Mouse (Mus musculus) hindbrain, postnatal 0 days (tissue): ENCODE results near the gene Pbxip1. TPM values are rescaled to one million over a fixed set of nuclear protein-coding genes. Genes with fewer than 3 reads are reported as not detected.
A peak's percentile ranks its signal among the peaks of the same experiment; 100 is the strongest.
"Not testable (repeated sequence)": the region's sequence is repeated elsewhere in the genome, so short reads cannot be mapped to it uniquely, and the experiment has no call there.

Experiments used
- ATAC-seq: fragments of 200-750 bp; cut with Nextera tagmentation; 2 replicates; pipeline ENCODE4 v1.8.0; 2017; ENCODE audit warnings: mild to moderate bottlenecking, moderate TSS enrichment, moderate library complexity
- DNase-seq: peaks from one replicate; pipeline ENCODE4 v3.0.0-alpha.2; 2015; ENCODE audit warnings: low spot score
- H3K27ac ChIP-seq: fragments of 300-500 bp; sonication (generic); 2 replicates; pipeline ENCODE4 v1.5.1; 2014; ENCODE audit warnings: mild to moderate bottlenecking
- H3K27me3 ChIP-seq: fragments of 300-500 bp; sonication (generic); 2 replicates; pipeline ENCODE4 v1.6.1; 2014; ENCODE audit warnings: low read length, mixed read lengths; ENCODE audit not compliant: insufficient read depth
- H3K36me3 ChIP-seq: fragments of 300-500 bp; sonication (generic); 2 replicates; pipeline ENCODE4 v1.6.1; 2014; ENCODE audit warnings: low read length, mixed read lengths; ENCODE audit not compliant: insufficient read depth
- H3K4me1 ChIP-seq: fragments of 300-500 bp; sonication (generic); 2 replicates; pipeline ENCODE4 v1.6.1; 2014; ENCODE audit warnings: antibody characterized with exemption, low read length, mixed read lengths; ENCODE audit not compliant: insufficient read depth
- H3K4me2 ChIP-seq: fragments of 300-500 bp; sonication (generic); 2 replicates; pipeline ENCODE4 v1.6.1; 2014; ENCODE audit warnings: low read depth, mild to moderate bottlenecking, low read length, moderate library complexity, mixed read lengths
- H3K4me3 ChIP-seq: fragments of 300-500 bp; sonication (generic); 2 replicates; pipeline ENCODE4 v1.5.1; 2014; ENCODE audit warnings: low read length
- H3K9ac ChIP-seq: fragments of 300-500 bp; sonication (generic); replicated peaks from 2 replicates; pipeline ENCODE4 v1.6.1; 2014; ENCODE audit warnings: mild to moderate bottlenecking, low read length, moderate library complexity, mixed read lengths
- H3K9me3 ChIP-seq: fragments of 300-500 bp; sonication (generic); 2 replicates; pipeline ENCODE4 v1.6.1; 2016; ENCODE audit warnings: low read length, mixed read lengths
- CTCF ChIP-seq: IDR thresholded peaks from 2 replicates; pipeline ENCODE4 v1.5.1; 2016; ENCODE audit warnings: antibody characterized with exemption, control low read depth, low read depth
- WGBS: fragments of 180-500 bp; shearing (Covaris S2); extraction: QIAGEN DNeasy Blood & Tissue Kit; methylation state at CpG from one replicate; pipeline ENCODE4 v1.1.7; 2014; 5-methylcytosine and 5-hydroxymethylcytosine counted together
- polyA plus RNA-seq: library from polyadenylated mRNA; unstranded; fragments of >200 nt; fragmentation: Nextera tagmentation; extraction: Ambion mirVana; gene quantifications from 2 replicates; pipeline ENCODE4 v1.2.1, GENCODE M21; 2015
- total RNA-seq: library from RNA; depleted of rRNA; stranded (reverse); fragments of >200 nt; gene quantifications from 2 replicates; pipeline ENCODE4 v1.2.3, GENCODE M21; 2014

Pbxip1 gene
- total and polyA plus RNA-seq, 2 experiments from 2014 or later, result 22.5 to 28.5 TPM

GRCm38 (mm10) chr3:89421810-89422473 lies 14.6 kb upstream of the Pbxip1 start:
- H3K27ac ChIP-seq, result peak overlapping the region; percentile 54; the same call in 1 of the 2 replicates
- peak overlapping the region; percentile 54 for H3K9ac ChIP-seq
- 0 out of 2 replicates have a peak, but pooled peaks cover 3% of the 10 kb centered on the region for H3K36me3 ChIP-seq
- ATAC-seq (no peak), DNase-seq (peak; percentile 40)
- H3K4me2 ChIP-seq, result peak overlapping the region; percentile 65
- no peaks in the 10 kb centered on the region for H3K9me3 ChIP-seq
- 6% methylated on average over 21 of the region's 22 CpGs for WGBS
- peak overlapping the region; percentile 38 for H3K4me3 ChIP-seq
- TF ChIP-seq CTCF, result no peak
- H3K27me3 ChIP-seq, result no peaks in the 10 kb centered on the region
- H3K4me1 ChIP-seq, result peaks cover 14% of the 10 kb centered on the region

GRCm38 (mm10) chr3:89422556-89423205 lies 13.8 kb upstream of the Pbxip1 start:
- peak overlapping the region; percentile 38 for H3K4me3 ChIP-seq
- TF ChIP-seq CTCF, result no peak
- ATAC-seq (no peak), DNase-seq (no peak)
- no peak overlapping the region for H3K9ac ChIP-seq
- WGBS, result 72% methylated on average over 6 of the region's 6 CpGs
- no peaks in the 10 kb centered on the region for H3K27me3 ChIP-seq
- H3K9me3 ChIP-seq, result no peaks in the 10 kb centered on the region
- H3K36me3 ChIP-seq, result 0 out of 2 replicates have a peak, but pooled peaks cover 8% of the 10 kb centered on the region
- H3K27ac ChIP-seq, result no peak overlapping the region
- peak overlapping the region; percentile 65 for H3K4me2 ChIP-seq
- H3K4me1 ChIP-seq, result peaks cover 7% of the 10 kb centered on the region

- no peak overlapping the region for H3K9ac ChIP-seq
- H3K4me2 ChIP-seq, result no peak overlapping the region
- H3K9me3 ChIP-seq, result no peaks in the 10 kb centered on the region
- no peak for TF ChIP-seq CTCF
- 0 out of 2 replicates have a peak, but pooled peaks cover 8% of the 10 kb centered on the region for H3K36me3 ChIP-seq
- ATAC-seq (no peak), DNase-seq (no peak)
- H3K4me3 ChIP-seq, result no peak overlapping the region
- H3K27me3 ChIP-seq, result no peaks in the 10 kb centered on the region
- no peak overlapping the region for H3K27ac ChIP-seq
- 97% methylated on average over 5 of the region's 5 CpGs for WGBS
- H3K4me1 ChIP-seq, result peaks cover 7% of the 10 kb centered on the region
Observed at GRCm38 (mm10) chr3:89424416-89425140, 11.9 kb upstream of the Pbxip1 start.

DNA sequence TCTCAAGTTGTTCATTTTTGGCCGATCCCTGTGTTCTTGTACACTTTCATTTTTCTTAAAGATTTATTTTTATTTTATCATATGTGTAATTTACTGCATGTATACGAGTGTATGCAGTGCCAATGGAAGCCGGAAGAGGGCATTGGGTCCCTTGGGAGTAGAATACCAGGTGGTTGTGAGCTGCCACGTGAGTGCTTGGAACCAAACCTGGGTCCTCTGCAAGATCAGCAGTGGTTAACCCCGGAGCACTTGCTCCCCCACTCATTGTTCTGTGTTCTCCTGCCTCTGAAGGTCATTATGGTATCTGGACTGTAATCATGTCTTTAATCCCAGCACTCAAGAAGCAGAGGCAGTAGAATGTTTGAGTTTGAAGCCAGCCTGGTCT lies 11.4 kb upstream of the Pbxip1 start:
- DNase-seq (no peak), ATAC-seq (no peak)
- Histone ChIP-seq H3K4me2 (no peak overlapping the region), H3K4me1 (peaks cover 7% of the 10 kb centered on the region), H3K4me3 (no peak overlapping the region), H3K9me3 (no peaks in the 10 kb centered on the region), H3K9ac (no peak overlapping the region), H3K27me3 (no peaks in the 10 kb centered on the region), H3K27ac (no peak overlapping the region), H3K36me3 (0 out of 2 replicates have a peak, but pooled peaks cover 8% of the 10 kb centered on the region)
- 89% methylated on average over 5 of the region's 5 CpGs for WGBS
- TF ChIP-seq CTCF, result no peak

GRCm38 (mm10) chr3:89425876-89426275 lies 10.6 kb upstream of the Pbxip1 start:
- Histone ChIP-seq H3K4me2 (no peak overlapping the region), H3K27ac (no peak overlapping the region), H3K9ac (no peak overlapping the region), H3K9me3 (no peaks in the 10 kb centered on the region), H3K36me3 (0 out of 2 replicates have a peak, but pooled peaks cover 8% of the 10 kb centered on the region), H3K4me3 (no peak overlapping the region), H3K4me1 (peaks cover 8% of the 10 kb centered on the region), H3K27me3 (no peaks in the 10 kb centered on the region)
- no peak for TF ChIP-seq CTCF
- whole genome bisulfite sequencing, result 92% methylated on average over 4 of the region's 4 CpGs
- ATAC-seq (no peak), DNase-seq (no peak)

DNA sequence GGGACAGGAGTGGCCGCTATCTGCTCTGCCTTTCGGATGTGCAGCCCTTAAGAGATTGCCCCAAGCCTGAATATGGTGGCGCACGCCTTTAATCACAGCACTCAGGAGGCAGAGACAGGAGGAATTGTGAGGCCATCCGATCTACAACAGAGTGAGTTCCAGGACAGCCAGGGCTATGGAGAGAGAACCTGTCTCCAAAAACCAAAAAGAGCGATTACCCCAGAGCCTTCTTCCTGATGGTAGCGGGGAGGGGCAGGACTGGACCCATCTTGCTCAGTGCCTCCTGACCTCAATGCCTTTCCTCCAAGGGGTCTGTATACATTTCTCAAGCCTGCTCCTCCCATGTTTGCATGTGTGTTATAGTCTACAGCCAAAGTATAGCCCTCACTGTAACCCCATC lies 7.5 kb upstream of the Pbxip1 start:
- not testable (repeated sequence) for H3K27ac ChIP-seq, ATAC-seq, H3K9me3 ChIP-seq, H3K9ac ChIP-seq, H3K4me1 ChIP-seq, DNase-seq, H3K27me3 ChIP-seq, H3K4me2 ChIP-seq, H3K4me3 ChIP-seq
- WGBS, result 91% methylated on average over 7 of the region's 7 CpGs
- peaks cover 25% of the 10 kb centered on the region; the same call in 1 of the 2 replicates for H3K36me3 ChIP-seq
